Mouse (Mus musculus) cerebellum, postnatal 25 days (tissue): Measurements from ENCODE around the gene Iqch.
"Not testable (repeated sequence)": the region's sequence is repeated elsewhere in the genome, so short reads cannot be mapped to it uniquely, and the experiment has no call there.

Experiments
- DNase-seq, 2 experiments: peaks; one replicate each; pipeline ENCODE4 v3.0.0; 2021; ENCODE audit warnings: mixed read lengths in 2 of 2

Gene Iqch

GRCm38 (mm10) chr9:63556933-63557332 lies 45.4 kb downstream of the Iqch start:
- DNase-seq, result peak; percentile 20 to 31

- DNase-seq, result no peak
Observed at GRCm38 (mm10) chr9:63556316-63556715, 46.0 kb downstream of the Iqch start.

- no peak for DNase-seq
Observed at GRCm38 (mm10) chr9:63555460-63555990, 46.8 kb downstream of the Iqch start.

- DNase-seq, result no peak
Observed at GRCm38 (mm10) chr9:63553628-63554027, 48.7 kb downstream of the Iqch start.

DNA sequence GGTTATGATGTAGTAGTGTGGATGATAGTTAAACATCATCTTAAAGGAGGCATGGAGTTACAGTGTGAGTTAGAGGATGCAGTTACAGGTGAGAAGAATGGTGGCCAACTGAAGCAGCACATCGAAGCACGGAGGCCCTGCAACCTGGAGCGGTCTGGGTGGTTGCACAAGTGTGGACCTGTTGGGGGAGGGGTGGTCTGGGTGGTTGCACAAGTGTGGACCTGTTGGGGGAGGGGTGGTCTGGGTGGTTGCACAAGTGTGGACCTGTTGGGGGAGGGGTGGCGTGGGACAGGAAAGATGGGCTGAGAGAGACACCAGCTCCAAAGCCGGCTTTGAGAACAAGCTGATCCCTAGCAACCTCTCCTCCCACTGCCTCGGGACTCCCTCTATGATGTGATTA lies 51.6 kb downstream of the Iqch start:
- not testable (repeated sequence) for DNase-seq

DNA sequence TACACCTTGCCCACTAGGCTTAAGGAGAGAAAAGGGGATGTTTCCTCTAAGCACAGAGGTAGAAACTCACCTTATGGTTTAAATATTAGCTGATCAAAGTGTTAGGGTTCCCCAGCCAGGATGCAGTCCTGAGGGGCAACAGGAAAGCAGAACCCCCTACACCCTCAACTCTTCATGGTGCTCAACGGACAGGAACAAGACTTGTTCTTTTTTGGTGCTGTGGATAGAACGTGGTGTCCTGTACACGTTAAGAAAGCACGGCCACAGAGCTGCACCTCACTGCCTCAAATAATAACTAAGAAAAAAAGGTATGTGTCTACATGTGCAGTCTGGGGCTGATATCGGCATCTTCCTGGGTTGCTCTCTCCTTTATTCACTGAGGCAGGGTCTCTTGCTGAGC lies 53.3 kb downstream of the Iqch start:
- no peak for DNase-seq

DNA sequence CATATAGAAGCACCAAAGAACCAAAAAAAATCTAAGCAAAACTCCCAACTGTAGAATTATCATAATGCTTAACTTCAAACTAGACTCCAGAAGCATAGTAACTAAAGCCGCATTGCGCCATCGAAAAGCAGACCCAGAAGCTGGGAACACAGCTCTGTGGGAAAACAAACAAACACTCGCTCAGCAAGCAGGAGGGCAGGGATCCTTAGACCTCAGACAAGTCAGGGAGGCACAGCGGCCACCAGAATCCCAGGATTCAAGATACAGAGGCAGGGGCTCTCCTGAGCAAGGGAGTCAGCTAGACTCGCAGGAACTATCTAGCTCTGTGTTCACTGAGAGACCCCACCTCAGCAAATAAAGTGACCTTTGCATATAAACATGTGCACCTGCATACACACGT lies 60.4 kb downstream of the Iqch start:
- no peak for DNase-seq

DNA sequence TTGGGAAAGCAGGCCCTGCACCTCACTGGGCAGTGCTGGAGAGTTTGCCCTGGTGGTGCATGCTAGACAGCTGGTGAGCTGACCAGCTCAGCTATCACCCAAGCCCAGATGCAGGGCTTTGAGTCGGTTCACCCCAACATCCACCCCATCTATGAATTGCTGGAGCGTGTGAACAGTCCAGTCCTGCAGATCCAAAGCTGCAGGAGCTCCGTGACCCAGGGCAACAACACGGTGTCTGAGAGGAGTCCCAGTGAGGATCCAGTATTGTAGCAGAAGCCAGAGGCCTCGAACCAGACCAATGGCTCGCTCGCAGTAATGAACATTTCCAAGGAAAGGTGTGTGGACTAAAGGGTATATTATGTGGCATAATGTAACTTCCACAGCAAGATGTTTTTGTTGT lies 61.0 kb downstream of the Iqch start:
- no peak for DNase-seq

DNA sequence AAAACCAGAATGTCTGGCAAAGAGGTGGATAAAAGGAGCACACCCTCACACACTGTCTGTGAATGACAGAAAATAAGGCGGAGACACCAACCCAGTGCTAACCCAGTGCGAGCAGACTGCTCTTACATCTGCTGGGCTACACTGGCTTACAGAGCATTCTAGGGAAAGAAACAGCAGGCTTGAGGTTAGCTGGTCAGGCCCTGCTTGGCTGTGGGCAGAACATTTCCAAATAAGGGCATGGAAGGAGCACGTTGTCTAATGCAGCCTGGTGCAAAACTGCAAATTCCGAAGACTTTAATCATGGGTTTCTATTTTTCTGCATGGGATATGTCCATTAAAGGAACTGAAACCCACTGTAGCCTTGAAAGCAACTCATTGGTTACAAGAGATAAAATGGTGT lies 64.8 kb downstream of the Iqch start:
- DNase-seq, result no peak

DNA sequence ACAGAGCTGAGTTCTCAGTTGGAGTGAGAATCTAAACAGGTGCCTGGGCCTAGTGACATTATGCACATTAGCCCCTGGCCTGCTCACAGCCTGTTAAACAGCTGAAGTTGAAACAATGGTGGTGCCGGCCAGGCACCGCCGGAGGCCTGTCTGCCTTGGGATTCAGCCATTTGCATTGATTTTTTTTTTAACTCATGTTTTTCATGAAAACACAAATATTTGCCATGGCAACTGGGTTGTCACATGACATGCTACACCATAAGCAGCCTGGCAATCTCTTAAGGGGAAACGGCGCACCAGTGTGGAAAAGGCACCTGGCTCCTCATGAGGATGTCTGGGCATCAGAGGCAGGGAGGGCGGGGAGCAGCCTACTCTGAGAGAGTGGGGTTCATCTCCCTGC lies 67.3 kb downstream of the Iqch start:
- peak in 1 of 2 experiments; percentile 12 for DNase-seq

DNA sequence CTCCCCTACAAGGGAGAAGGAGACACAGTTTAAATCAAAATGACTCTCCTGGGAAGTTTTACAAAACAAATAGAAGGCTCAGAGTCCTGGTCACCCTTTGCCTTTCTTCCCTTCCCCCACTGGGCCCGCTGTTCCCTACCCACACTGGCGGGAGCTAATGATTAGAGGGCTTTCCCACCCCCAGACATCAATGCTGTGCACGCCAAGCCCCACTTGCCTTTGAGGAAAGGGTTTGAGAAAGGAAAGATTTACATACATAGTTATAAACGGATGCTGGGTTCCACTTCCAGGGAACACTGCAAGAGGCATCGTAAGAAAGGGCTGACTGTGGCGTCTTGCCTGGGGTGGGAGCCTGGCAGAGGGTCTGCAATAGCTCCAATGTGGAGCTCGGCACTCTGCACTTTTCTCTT lies 67.9 kb downstream of the Iqch start:
- no peak for DNase-seq

GRCm38 (mm10) chr9:63532966-63533711 lies 69.2 kb downstream of the Iqch start:
- DNase-seq, result peak in 1 of 2 experiments; percentile 11

- no peak for DNase-seq
Observed at GRCm38 (mm10) chr9:63523937-63524253, 78.4 kb downstream of the Iqch start.

DNA sequence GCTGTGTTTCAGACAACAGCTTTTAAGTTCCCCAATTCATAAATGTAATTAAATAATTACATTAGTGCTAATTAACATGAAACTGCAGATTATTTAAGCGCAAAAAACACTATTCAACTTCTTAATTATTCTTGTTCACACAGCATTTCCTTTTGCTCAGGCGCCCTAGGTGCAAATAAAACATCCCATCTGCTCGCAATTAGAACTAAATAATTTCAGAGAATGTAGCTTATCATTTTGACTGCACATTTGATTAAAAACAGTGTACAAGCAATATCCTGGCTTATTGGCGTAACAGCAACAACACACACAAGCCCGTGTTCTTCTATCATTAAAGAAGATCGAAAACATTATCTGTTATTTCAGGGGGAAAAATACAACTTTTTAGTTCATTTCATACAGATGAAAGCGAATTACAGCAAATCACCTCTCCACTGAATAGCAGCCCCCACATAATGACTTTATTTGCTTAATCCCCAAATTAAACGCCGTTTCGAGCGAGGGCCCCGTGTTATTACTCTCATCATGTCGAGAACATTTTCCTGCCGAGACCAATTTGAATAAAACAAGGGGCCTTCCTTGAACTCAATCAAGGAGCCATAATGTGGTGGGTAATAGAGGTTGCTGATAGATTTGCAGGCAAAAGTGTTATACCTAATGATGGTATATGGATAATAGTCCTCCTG lies 78.9 kb downstream of the Iqch start:
- no peak for DNase-seq

- DNase-seq, result no peak
Observed at GRCm38 (mm10) chr9:63512851-63513250, 89.4 kb downstream of the Iqch start.

DNA sequence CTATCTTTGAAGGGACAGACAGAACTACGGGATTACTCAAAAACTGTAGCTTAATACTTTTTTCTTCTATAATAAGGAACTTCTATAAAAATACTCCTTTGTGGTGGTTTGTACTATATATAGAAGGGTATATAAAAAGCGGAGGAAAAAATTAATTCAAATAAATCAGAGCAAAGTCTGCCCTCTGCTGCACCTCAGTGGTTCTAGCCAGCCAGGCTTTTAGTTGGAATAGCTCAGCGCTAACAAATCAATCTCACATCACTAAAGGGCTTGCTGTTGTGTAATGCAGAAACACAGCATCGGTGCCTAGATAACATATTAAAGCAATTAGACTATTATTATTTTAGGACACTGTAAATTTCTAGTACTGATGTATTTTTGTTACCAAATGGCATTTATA lies 91.3 kb downstream of the Iqch start:
- DNase-seq, result no peak

DNA sequence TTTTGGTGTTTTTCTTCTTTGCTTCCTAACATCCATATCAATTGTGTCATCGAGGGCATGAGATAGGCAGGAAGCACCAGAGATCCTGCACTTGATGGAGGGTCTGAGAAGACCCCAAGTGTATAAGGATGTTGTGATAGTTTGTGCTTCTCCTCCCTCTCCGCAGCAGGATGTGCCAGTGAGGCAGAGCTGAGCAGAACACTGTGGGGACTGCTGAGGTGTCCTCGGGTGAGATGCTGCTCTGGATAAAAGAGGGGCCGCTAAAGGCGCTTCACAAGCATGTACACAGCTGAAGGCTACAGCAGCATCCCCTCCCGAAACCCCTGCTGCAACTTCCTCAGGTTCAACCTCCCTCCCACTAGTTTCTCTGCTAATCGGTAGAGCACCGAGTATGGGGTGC lies 95.2 kb downstream of the Iqch start:
- no peak for DNase-seq

- no peak for DNase-seq
Observed at GRCm38 (mm10) chr9:63503890-63504289, 98.4 kb downstream of the Iqch start.

GRCm38 (mm10) chr9:63501516-63501915 lies 100.8 kb downstream of the Iqch start:
- no peak for DNase-seq

GRCm38 (mm10) chr9:63499912-63500311 lies 102.4 kb downstream of the Iqch start:
- no peak for DNase-seq

- no peak for DNase-seq
Observed at GRCm38 (mm10) chr9:63495786-63496185, 106.5 kb downstream of the Iqch start.

- no peak for DNase-seq
Observed at GRCm38 (mm10) chr9:63493746-63494145, 108.5 kb downstream of the Iqch start.

DNA sequence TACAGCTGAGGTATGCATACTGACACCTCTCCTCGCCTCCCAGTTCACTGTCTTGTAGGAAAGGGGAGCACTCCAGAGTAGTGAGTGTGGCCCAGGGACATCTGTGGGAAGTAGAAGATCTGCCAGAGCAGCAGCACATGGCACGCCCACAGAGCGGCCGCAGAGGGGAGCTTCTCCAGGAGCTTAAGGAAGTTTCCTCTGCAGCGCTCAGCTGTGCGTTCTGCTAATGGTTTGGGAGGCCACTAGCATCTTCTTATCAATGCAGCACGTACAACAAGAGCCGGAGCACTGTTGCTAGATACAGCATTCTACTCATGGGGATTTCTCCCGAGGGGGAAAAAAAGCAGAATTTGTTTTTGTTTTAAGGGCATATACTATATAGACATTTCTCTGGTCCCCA lies 110.0 kb downstream of the Iqch start:
- no peak for DNase-seq

DNA sequence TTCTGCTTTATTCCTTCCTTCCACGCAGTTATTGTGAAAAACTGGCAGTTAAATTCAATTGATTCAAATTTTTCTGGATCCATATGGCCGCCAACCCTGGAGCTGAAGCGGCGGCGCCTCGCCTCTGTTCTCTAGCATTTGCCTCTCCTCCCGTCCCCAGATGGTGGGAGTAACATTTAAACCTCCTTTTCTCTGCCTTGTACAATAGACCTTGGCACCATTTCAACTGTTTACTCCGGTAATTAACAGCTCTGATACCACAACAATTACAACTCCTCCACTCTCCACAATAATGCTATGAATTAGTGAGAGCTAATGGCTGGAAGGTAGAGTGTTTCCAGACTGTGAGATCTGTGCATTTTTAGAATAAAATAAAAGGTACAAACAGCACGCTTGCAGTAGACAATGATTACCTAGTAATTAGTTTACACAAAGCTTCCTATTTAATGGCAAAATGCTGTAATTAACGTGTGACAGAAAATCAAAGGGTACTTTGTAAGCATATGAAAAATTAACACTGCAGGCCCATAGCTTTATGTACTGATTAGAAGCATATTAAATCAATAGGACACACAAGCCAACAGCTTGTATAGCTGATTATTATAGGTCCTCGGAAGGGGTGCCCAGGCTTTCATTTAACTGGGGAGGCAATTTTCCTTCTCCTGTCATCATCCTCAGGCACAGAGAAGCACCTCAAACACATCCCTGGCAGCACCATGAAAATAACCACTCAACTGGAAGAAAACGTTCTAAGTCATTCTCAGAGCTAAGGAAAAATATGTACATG lies 111.6 kb downstream of the Iqch start:
- peak in 1 of 2 experiments; percentile 15 for DNase-seq
